Mouse (Mus musculus) forebrain, postnatal 0 days (tissue): ENCODE results near the gene Zfp81. TPM values are rescaled to one million over a fixed set of nuclear protein-coding genes. Genes with fewer than 3 reads are reported as not detected.
"Not testable (repeated sequence)": the region's sequence is repeated elsewhere in the genome, so short reads cannot be mapped to it uniquely, and the experiment has no call there.

Experiments
- ATAC-seq: fragments of 200-750 bp; cut with Nextera tagmentation; 2 replicates; pipeline ENCODE4 v1.8.0; 2017; ENCODE audit warnings: mild to moderate bottlenecking, moderate library complexity
- DNase-seq: peaks from one replicate; pipeline ENCODE4 v3.0.0-alpha.2; 2015
- H3K27ac ChIP-seq: fragments of 300-500 bp; sonication (generic); 2 replicates; pipeline ENCODE4 v1.5.1; 2014; ENCODE audit warnings: low read depth, mild to moderate bottlenecking, antibody characterized with exemption, low read length, moderate library complexity, mixed read lengths
- H3K27me3 ChIP-seq: fragments of 300-500 bp; sonication (generic); 2 replicates; pipeline ENCODE4 v1.6.1; 2014; ENCODE audit warnings: mild to moderate bottlenecking, low read length, mixed read lengths; ENCODE audit not compliant: insufficient read depth
- H3K36me3 ChIP-seq: fragments of 300-500 bp; sonication (generic); 2 replicates; pipeline ENCODE4 v1.6.1; 2014; ENCODE audit warnings: mild to moderate bottlenecking, moderate library complexity; ENCODE audit not compliant: insufficient read depth
- H3K4me1 ChIP-seq: fragments of 300-500 bp; sonication (generic); 2 replicates; pipeline ENCODE4 v1.6.1; 2014; ENCODE audit warnings: antibody characterized with exemption; ENCODE audit not compliant: insufficient read depth
- H3K4me2 ChIP-seq: fragments of 300-500 bp; sonication (generic); 2 replicates; pipeline ENCODE4 v1.6.1; 2014; ENCODE audit warnings: low read depth, mild to moderate bottlenecking, moderate library complexity
- H3K4me3 ChIP-seq: fragments of 300-500 bp; sonication (generic); 2 replicates; pipeline ENCODE4 v1.5.1; 2014; ENCODE audit warnings: low read depth, low read length, mixed read lengths
- H3K9ac ChIP-seq: fragments of 300-500 bp; sonication (generic); 2 replicates; pipeline ENCODE4 v1.6.1; 2014; ENCODE audit warnings: mild to moderate bottlenecking
- H3K9me3 ChIP-seq: fragments of 300-500 bp; sonication (generic); 2 replicates; pipeline ENCODE4 v1.6.1; 2016; ENCODE audit warnings: low read length
- CTCF ChIP-seq: sonication (generic); IDR thresholded peaks from 2 replicates; pipeline ENCODE4 v1.5.1; 2016; ENCODE audit warnings: antibody characterized with exemption, control low read depth, low read depth
- WGBS: fragments of 180-500 bp; shearing (Covaris S2); extraction: QIAGEN DNeasy Blood & Tissue Kit; methylation state at CpG from one replicate; pipeline ENCODE4 v1.1.7; 2014; 5-methylcytosine and 5-hydroxymethylcytosine counted together
- polyA plus RNA-seq: library from polyadenylated mRNA; unstranded; fragments of >200 nt; fragmentation: Nextera tagmentation; extraction: Ambion mirVana; gene quantifications from 2 replicates; pipeline ENCODE4 v1.2.1, GENCODE M21; 2015
- total RNA-seq: library from RNA; depleted of rRNA; stranded (reverse); fragments of >200 nt; gene quantifications from 2 replicates; pipeline ENCODE4 v1.2.3, GENCODE M21; 2014; rRNA removed

The Zfp81 gene
- total RNA-seq (38.2 and 40.5 TPM in 2 replicates), polyA plus RNA-seq (21.5 and 31.5 TPM in 2 replicates)

DNA sequence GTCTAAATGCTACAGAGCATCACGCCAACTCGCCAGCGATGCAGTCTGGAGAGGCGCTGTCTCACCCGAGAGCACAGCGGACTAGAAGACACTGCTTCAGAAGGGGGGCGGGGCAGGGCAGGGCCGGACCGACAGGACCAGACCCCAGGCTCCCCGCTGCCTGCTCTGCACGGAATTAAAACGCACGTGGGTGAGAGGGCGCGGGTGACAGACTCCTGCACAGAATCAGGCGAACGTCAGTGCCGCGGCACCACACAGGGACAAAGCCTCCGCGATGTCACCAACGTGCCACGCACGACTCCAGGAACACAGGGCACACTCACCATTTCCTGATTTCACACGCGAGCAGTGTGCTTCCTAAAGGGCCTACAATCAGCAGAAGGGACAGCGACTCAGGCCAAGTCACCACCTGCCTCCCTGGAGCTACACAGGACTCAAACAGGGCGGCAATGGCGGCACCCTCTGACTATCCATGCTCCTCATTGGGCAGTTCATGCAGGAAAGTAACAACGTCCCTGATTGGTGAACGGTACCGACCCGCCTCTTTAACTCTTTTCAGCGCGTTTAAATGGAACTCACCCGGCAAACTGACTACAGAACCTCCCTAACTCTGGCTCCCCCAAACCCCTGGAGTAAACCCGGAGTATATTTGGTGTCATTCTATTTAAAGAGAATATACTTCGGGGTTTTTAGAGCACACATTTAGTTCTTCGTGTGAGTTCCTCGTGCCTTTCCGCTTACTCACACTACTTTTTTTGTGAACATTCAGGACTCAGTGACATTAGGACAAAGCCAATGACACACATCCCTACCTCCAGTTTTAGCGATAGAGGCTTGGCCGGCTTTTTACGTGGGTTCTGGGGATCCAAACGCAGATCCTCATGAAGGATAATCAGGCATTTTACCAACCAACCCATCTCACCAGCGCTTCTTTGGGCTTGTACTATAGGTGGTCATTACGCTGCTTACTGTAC lies at the start of gene Zfp81:
TSS of gene Zfp81 (minus strand) at position 468 of the 974 bp plus-strand sequence.
- 4% methylated on average over 47 of the region's 47 CpGs for WGBS
- Histone ChIP-seq H3K4me2 (peak within 1 kb of the TSS; percentile 51), H3K9me3 (no peaks in the 10 kb centered on the region), H3K27ac (peak within 1 kb of the TSS; percentile 93), H3K27me3 (no peaks in the 10 kb centered on the region), H3K9ac (peak within 1 kb of the TSS; percentile 88), H3K36me3 (no peaks in the 10 kb centered on the region), H3K4me3 (peak within 1 kb of the TSS; percentile 88), H3K4me1 (no peaks in the 10 kb centered on the region)
- DNase-seq (peak; percentile 95), ATAC-seq (peak; percentile 100)
- TF ChIP-seq CTCF = peak; percentile 36

DNA sequence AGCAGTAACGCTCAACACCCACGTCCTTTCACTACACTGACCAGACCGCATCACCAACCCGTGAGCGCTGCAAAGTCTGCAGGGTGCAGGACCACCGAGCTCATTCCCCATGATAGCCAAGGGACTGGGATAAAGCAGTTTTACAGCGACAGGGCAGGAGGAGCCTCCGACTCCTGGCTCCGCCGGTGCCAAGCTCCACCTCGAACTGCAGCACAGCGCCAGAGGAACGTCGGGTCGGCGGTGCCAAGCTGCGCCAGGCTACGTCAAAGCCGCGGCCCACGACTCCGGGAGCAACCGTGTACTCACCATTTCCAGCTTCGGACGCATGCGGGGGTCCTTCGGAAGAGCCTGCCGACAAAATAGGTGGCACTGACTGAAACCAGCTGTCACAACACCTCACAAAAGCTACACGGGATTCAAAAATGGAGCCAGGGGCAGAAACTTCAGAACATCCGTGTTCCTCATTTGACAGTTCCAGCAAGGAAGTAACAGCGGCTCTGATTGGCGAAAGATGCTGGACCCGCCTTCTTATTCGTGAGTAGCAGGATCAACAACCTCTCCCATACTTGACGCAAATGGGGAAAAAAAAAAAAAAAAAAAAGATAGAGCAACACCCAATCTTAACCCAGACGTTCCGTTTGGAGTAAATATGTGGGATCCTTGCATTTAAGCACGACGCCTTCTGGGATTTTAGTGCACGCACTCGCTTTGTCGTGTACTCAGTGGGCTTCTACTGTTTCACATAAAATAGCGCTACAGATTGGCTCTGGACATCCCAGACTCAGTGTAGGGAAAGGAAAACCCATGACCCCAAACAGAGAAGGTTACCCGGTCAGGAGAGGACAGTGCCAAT lies 35.7 kb upstream of the Zfp81 start, which contains the start of gene Zfp101:
TSS of gene Zfp101 (minus strand) at position 460 of the 853 bp plus-strand sequence.
- no peaks in the 10 kb centered on the region for H3K36me3 ChIP-seq
- peak within 1 kb of the TSS; percentile 60 for H3K4me2 ChIP-seq
- no peak; the same call in 1 of the 2 replicates for TF ChIP-seq CTCF
- H3K9ac ChIP-seq = peak within 1 kb of the TSS; percentile 69
- no peaks in the 10 kb centered on the region for H3K9me3 ChIP-seq
- peak within 1 kb of the TSS; percentile 83 for H3K4me3 ChIP-seq
- 1% methylated on average over 44 of the region's 44 CpGs for WGBS
- peak within 1 kb of the TSS; percentile 84 for H3K27ac ChIP-seq
- H3K4me1 ChIP-seq = peaks cover 6% of the 10 kb centered on the region; the same call in 1 of the 2 replicates
- ATAC-seq (peak; percentile 100), DNase-seq (peak; percentile 96)
- H3K27me3 ChIP-seq = no peaks in the 10 kb centered on the region

DNA sequence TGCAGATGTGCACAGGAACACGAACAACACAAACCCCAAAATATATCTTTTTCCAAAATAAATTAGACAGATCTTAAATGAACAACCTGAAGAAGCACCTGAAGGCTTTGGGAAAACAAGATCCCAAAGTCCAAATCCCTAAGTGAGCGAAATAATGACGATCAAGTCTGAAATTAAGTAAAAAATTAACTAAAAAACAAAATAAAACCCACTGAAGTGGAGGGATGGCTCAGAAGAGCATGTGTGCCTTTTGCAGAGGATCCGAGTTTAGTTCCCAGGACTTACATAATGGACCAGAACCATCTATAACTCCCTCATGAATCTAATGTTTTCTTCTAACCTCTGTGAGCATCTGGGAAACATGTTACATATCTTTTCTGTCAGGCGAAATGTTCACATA lies 33.6 kb upstream of the Zfp81 start:
- no peak overlapping the region for H3K4me3 ChIP-seq
- no peaks in the 10 kb centered on the region for H3K9me3 ChIP-seq
- no peaks in the 10 kb centered on the region for H3K36me3 ChIP-seq
- H3K27me3 ChIP-seq = no peaks in the 10 kb centered on the region
- no peak for TF ChIP-seq CTCF
- H3K27ac ChIP-seq = no peak overlapping the region
- no peak for DNase-seq
- 96% methylated on average over 5 of the region's 5 CpGs for WGBS
- H3K4me1 ChIP-seq = peaks cover 6% of the 10 kb centered on the region; the same call in 1 of the 2 replicates
- H3K9ac ChIP-seq = no peak overlapping the region
- no peak for ATAC-seq
- no peak overlapping the region for H3K4me2 ChIP-seq

DNA sequence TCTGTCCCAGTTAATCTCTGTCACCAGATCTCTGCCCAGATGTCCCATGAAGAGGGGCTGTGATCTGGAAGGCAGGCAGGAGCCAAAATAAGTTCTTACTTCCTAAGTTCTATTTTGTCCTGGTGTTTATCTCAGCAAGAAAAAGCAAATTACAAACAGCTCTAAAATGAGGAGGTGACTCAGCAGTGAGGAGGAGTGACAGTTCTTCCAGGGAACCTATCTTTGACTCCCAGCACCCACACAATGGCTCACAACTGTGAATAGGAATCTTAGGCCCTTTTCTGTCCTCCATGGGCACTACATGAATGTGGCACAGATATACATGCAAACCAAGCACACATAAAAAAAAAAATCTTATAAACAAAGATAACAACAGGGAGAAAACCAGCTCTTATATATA lies 27.0 kb upstream of the Zfp81 start:
- ATAC-seq = no peak
- Histone ChIP-seq H3K36me3 (peaks cover 40% of the 10 kb centered on the region), H3K4me3 (no peak overlapping the region), H3K4me1 (no peaks in the 10 kb centered on the region), H3K9me3 (no peaks in the 10 kb centered on the region), H3K27me3 (no peaks in the 10 kb centered on the region), H3K9ac (no peak overlapping the region), H3K27ac (no peak overlapping the region), H3K4me2 (no peak overlapping the region)
- DNase-seq = no peak
- TF ChIP-seq CTCF = no peak

DNA sequence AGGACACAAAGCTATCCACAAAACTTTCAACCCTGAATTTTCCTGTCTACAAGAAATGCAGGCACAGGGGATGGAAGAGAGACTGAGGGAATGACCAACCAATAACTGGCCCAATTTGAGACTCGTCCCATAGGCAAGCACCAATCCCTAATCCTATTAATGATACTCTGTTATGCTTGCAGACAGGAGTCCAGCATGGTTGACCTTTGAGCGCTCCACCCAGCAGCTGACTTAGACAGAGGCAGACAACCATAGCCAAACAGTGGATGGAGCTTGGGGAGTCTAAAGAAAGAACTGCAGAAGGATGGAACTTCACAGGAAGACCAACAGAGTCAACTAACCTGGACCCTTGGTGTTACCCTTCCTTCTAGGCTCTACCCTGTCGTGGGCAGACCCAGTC lies 14.1 kb upstream of the Zfp81 start:
- H3K36me3 ChIP-seq = no peaks in the 10 kb centered on the region
- no peaks in the 10 kb centered on the region for H3K4me1 ChIP-seq
- H3K27me3 ChIP-seq = no peaks in the 10 kb centered on the region
- ATAC-seq = no peak
- H3K4me3 ChIP-seq = no peak overlapping the region
- no peak overlapping the region for H3K9ac ChIP-seq
- no peak overlapping the region for H3K27ac ChIP-seq
- no peaks in the 10 kb centered on the region for H3K9me3 ChIP-seq
- 83% methylated on average over 3 of the region's 3 CpGs for WGBS
- no peak overlapping the region for H3K4me2 ChIP-seq
- no peak for TF ChIP-seq CTCF
- DNase-seq = no peak

DNA sequence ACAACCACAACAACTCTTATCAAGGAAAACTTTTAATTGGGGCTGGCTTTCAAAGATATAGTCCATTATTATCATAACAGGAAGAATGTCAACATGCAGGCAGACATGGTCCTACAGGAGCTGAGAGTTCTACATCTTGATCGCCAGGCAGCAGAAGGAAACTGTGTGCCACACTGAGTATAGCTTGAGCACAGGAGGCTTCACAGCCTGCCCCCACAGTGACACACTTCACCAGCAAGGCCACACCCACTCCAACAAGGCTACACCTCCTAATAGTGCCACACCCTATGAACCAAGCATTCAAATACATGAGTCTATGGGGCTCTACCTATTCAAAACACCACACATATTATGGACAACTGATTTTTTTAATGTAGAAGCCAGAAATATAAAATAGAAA lies 5.7 kb downstream of the Zfp81 start:
- no peaks in the 10 kb centered on the region for H3K36me3 ChIP-seq
- H3K9me3 ChIP-seq = peaks cover 9% of the 10 kb centered on the region; the same call in 1 of the 2 replicates
- ATAC-seq (no peak), DNase-seq (no peak)
- H3K4me2 ChIP-seq = no peak overlapping the region
- no peak overlapping the region for H3K4me3 ChIP-seq
- no peak for TF ChIP-seq CTCF
- no peak overlapping the region for H3K27ac ChIP-seq
- no peaks in the 10 kb centered on the region for H3K4me1 ChIP-seq
- no peaks in the 10 kb centered on the region for H3K27me3 ChIP-seq
- 100% methylated on average over 1 of the region's 1 CpGs for WGBS
- H3K9ac ChIP-seq = no peak overlapping the region

DNA sequence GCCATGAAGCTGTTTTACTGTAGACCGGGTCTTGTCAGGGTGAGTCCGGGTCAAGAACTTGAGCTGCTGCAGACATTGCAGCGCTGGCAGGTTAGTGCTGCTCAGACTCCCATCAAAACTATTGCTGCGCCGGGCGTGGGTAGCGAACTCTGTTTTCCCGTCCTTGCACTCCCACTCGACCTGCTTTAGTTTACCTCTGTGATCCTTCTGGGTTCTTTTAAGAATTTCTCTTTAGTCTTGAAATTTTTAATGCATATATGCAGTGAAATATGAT lies 68.9 kb downstream of the Zfp81 start:
- Histone ChIP-seq H3K4me3 (0 out of 2 replicates have a peak overlapping the region, but pooled peaks have one; percentile 7), H3K4me2 (peak overlapping the region; percentile 23; the same call in 1 of the 2 replicates)
- H3K4me1 ChIP-seq, H3K9ac ChIP-seq, H3K9me3 ChIP-seq, H3K36me3 ChIP-seq, H3K27me3 ChIP-seq, DNase-seq, ATAC-seq, H3K27ac ChIP-seq: not testable (repeated sequence)
- no CpG with 5 or more reads among the region's 9 CpGs for WGBS

DNA sequence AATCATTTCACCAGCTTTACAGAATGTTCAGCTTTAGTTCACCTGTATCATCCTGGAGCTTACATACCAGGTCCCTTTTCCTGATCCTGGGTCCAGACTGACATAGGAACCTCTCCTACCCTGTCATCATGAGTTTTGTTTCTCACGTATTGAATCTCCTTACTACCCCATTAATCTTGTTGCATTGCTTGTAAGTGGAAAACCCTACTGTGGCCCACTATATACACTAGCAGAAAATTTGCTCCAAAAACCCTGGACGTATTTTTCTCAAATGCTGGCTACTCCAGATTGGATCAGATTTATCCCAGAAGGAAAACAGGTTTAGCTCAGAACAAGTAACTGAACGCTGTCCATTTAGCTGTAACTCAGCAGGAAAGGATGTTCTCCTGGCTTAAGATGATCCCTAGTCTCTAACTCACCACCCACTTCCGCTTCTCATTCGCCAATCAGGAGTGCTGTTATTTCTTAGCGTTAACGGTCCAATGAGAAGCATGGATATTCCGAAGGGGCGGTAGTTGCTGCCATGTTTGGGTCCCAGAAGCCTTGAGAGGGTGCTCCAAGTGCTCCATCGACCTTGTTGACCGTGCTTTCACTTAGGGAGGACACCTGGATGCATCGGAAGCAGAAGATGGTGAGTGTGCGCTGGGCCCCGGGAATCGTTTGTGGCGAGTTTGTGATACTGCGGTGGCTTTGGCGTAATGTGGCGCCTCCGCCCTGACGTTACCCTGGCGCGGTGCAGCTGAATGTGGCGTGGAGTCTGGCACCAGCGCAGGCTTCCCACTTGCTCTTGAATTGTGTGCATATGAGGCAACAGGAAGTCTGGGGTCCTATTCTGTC lies 69.4 kb downstream of the Zfp81 start, which contains the start of gene Zfp955b:
TSS of gene Zfp955b (plus strand) at position 506 of the 837 bp plus-strand sequence.
- H3K9me3 ChIP-seq, DNase-seq, H3K36me3 ChIP-seq, H3K27ac ChIP-seq, H3K27me3 ChIP-seq, H3K4me1 ChIP-seq, H3K9ac ChIP-seq: not testable (repeated sequence)
- no CpG with 5 or more reads among the region's 25 CpGs for WGBS
- peak; percentile 100 for ATAC-seq
- H3K4me3 ChIP-seq = 0 out of 2 replicates have a peak within 1 kb of the TSS, but pooled peaks have one; percentile 7
- H3K4me2 ChIP-seq = peak within 1 kb of the TSS; percentile 23; the same call in 1 of the 2 replicates
